Mouse (Mus musculus) T-cell, adult 2 months (primary cell): ENCODE measurements around the gene Ubr2.

Experiments
- DNase-seq: peaks from one replicate; pipeline ENCODE4 v3.0.0; 2022; ENCODE audit warnings: low spot score

The Ubr2 gene

DNA sequence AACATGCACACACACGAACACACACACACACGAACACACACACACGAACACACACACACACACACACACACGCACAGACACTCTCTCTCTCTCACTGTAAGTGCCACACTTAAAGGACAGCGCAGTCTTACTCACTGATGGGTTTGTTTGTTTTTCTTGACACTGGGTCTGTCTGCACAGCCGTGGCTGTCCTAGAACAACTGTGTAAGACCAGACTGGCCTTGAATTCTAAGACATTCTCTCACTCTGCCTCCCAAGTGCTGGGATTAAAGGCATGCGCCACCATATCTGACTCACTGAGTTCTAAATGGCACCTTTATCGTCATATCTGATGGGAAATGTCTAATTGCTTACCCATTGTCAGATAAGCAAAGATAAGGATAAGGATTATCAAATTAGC, 7.1 kb downstream of the Ubr2 start:
- DNase-seq, result no peak

DNA sequence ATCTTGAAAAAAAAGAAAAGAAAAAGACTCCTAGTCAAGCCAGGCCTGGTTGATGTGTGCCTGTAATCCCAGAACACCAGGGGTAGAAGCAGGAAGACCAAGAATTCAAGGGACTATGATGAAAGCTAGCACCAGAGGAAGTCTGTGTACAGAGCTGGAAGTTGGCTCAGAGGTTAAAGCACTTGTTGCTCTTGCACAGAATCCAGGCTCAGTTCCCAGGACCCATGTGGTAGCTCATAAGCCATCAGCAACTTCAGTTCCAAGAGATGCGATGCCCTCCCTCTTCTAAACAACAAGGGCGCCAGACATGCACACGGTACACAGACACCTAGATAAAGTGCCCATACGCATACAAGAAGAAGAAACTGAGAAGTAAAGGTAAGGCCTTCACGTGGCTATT, 8.0 kb downstream of the Ubr2 start:
- no peak for DNase-seq

DNA sequence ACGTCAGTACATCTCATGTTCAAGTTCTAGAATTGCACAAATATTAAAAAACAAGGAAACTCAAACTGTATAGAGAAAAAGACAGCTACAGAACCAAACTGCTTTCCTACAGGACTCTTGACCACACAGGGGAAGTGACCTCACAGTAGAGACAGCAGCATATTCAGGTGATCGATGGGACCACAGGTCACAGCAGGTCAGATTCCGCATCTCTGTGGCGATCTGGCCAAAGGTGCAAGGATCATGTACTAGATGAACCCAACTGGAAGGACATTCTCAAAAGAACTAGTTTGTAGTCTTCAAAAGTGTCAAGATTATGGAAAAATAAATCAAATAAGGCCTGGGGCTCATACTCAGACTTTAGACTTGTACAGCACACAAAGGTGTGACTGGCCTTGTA, 11.5 kb downstream of the Ubr2 start:
- no peak for DNase-seq

DNA sequence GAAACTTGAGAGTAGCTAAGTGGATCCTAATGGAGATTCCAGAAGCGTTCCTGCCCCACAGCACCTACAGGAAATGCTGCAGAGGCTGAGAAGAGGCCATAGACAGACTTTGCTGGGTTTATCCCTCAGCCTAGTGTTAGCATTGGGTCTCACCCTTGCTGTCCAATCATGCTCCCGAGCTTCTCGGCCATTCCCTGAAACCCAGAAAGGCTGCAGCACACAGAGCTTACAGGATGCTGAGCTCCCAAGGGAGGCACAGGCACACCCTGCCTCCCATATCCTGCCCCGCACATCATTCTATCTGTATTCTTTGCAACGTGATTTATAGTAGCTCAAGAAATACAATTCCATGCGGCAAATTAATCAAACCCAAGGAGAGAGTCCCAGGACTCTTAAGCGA, 13.9 kb downstream of the Ubr2 start:
- no peak for DNase-seq

DNA sequence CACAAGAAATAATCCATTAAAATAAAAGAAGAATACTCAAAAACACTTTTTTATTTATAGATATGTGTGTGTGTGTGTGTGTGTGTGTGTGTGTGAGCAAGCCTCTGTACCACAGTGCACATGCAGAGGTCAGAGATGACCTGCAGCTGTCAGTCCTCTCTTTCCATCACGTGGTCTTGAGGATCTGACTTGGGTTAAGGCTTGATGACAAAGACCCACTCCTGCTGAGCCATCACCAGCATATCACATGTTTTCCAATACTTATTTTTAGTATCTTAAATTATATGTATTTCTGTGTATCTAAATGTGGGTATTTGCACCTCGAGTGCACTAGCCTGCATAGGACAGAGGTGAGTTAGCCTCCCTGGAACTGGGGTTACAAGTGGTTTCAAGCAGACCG, 14.7 kb downstream of the Ubr2 start:
- DNase-seq, result no peak

DNA sequence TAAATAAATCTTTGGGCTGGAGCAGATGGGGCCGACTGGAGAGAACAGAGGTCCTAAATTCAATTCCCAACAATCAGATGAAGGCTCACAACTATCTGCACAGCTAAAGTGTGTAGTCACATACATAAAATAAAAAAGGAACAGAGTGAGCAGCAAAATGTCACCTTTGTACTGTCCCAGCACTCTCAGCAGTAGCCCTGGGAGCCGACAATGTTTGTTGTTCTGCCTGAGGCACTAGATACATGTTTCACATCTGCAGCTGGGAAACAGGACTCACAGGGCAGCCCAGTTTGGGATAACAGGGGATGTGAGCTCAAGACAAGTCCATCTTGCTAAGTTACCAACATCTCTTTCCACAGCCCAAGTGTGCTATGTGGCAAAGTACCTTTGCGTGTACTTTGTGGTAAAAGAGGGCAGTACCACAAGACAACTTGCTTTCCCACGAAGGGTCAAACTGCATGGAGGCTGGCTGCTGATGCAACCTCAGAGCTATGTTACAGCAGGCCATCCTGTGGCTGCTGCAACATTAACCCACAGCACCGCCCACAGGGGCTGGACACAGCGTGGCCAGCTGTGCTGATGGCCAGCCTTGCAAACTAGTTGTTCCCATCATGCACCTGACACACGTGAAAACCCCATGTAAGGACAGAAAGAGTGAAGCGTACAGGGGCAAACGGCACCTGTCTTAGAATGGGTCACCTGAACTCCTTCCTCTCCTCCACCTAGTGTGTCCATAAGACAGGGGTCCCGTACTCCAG, 15.5 kb downstream of the Ubr2 start:
- DNase-seq, result no peak

DNA sequence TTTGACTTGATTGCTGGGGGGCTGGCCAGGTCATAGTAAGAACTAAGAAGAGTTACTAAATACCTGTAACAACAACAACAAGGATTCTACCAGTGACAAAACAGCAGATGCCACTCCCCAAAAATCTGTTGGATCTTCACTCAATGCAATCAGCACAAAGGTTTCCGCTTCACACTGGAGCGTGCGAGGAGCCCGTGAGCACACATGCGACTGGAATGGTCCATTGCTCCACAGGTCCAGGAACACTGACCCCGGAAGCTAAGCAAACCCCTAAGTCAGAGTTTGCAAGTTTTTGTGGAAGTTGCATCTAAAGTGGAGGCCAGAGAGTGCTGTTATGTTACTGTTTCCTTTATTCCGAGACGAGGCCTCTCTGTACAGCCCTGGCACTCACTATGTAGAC, 16.7 kb downstream of the Ubr2 start:
- DNase-seq, result no peak

DNA sequence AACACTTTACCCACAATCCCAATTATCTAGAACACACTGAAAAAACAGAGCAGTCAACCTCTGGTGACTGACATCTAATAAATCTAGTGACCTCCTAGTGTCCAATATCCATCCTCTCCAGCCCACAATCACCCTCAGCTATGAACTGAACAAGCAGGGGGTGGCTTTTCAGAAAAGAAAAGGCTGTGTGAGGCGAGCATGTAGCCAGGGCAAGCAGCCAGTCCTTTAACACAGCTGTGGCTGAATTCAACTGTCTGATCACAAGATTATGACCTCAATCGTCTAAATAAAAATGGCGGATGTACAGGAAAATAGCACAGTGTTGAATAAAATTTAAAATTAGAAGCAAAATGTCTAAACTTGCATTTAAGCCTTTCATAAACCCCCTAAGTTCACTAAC, 22.7 kb downstream of the Ubr2 start:
- DNase-seq, result no peak

DNA sequence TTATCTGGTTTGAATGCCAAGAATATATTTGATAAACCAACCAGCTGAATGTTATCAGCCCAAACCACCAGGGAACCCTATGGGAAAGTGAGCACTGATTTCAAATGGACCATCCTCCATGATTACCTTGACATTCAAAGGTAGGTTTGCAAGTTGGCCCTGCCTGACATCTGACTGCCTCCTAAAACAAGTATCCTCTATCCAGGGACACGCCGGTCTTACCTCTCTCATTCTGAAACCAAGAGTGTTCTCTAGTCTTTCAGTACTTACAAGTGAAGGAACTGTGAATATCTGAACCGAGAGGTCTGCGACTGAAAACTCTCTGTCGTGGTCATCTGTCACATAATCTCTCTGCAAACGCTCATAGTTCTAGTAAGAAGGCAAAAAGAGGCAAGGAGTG, 30.3 kb downstream of the Ubr2 start:
- no peak for DNase-seq

DNA sequence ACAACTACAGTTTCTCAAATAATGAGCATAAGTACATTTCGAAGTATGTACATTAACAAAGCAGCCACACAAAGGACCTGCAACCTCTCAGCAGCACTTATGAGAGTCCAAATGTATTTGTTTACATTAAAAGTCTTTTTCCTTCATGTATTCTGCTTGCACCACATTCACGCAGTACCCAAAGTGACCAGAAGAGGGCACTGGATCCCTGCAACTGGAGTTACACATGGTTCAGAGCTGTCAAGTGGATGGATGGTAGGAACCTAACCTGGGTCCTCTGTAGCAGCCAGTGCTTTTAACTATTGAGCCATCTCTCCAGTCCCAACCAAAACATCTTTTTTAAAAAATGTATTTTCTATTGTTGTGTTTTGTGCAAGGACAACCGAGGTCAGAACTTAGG, 35.2 kb downstream of the Ubr2 start:
- peak; percentile 56 for DNase-seq

DNA sequence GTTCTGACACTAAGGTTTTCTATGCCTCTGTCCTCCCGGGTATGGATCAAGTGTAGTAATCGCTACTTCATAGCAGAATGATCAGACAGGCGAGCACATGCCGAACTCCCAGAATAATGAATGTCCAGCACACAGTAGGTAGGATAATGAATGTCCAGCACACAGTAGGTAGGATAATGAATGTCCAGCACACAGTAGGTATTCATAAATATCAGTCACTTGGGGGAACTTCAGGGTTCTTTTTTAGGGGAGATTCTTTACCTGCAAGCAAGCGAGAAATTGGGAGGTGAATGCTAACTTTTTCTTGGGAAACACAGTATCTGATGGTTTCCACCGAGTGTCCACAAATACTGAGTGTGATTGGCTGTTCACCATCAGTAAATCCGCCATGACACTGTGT, 37.8 kb downstream of the Ubr2 start:
- DNase-seq, result no peak

DNA sequence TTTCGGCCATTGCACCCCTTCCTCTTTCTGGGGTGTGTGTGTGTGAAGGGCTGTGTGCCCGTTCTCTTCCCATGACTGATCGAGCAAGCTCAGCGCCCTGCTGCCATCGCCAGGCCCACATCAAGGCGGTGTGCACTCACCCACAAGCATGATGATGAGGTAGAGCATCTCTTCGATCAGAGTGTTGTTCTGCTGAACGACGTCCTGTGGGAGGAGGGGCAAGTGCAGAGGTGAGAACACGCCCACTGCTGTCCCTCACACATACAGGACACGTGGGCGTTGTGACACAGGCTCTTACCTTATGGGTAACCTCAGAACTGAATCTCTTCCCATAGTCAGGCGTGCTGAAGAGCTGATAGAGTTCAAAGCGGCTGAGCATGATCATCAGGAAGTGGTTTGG, 43.5 kb downstream of the Ubr2 start:
- peak; percentile 77 for DNase-seq

DNA sequence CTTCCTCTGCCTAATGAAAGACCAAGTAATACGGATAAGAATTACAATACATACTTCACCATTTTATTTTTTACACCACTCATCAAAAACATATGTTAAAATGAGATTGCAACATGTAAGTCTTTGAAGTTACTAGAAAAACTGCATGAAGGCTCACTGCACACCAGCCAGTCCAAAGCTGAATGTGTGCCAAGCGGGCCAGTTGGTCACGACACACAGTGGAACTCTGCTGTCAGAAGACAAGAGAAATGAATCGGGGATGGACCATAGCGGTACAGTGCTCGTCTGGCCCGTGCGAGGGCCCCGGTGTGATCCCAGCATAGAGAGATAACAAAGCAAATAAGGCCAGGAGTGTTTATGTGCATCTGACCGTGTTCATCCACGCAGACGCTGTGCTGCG, 47.2 kb downstream of the Ubr2 start:
- DNase-seq, result no peak

DNA sequence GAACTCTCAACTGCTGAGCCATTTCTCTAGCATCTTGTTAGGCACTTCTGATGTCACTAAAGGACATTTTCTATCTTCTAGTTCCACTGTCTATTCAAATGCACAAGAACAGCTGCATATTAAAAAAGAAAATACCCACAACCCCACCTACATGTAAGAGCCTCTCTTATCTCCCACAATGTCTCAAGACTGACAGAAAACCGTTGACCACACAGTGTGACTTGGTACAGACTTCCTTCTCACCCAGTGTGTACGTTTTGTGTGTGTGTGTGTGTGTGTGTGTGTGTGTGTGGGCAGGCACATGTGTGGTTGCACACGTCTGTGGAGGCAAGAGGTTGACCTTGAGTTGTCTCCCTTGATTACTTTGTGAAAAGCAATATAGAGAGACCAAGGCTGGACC, 48.2 kb downstream of the Ubr2 start:
- DNase-seq, result no peak

DNA sequence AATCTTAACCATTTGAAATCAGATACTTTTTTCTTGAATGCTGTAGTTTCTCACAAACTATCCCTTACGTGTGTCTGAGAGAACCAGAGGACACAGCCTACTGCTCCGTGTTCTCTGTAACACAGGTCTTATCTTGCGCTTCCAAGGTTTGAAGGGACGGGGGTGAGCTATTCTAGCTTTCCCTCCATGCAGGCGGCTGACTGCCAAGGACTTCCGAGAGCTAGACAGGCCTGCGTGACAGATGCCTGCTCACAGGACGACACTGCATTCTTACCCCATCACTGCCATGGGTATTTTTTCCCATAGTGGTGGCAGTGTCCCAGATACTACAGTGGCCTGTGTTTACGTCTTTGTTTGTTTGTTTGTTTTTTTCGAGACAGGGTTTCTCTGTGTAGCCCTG, 50.1 kb downstream of the Ubr2 start:
- DNase-seq, result no peak

DNA sequence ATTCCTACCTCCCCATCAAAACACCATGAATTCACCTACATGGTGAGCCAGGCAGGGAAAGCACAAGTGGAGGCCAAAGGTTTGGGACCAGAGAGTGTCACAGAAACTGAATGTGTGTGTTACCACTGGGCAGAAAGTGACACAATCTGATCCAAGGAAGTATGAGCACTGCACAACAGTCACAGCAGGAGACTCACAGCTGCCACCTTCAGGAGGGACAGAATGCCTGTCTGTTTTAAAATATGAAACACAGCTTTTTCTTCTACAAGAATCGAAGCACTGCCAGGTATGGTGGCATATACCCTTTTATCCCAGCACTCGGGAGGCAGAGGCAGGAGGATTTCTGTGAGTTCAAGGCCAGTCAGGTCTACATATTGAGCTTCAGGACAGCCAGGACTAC, 52.3 kb downstream of the Ubr2 start:
- no peak for DNase-seq

DNA sequence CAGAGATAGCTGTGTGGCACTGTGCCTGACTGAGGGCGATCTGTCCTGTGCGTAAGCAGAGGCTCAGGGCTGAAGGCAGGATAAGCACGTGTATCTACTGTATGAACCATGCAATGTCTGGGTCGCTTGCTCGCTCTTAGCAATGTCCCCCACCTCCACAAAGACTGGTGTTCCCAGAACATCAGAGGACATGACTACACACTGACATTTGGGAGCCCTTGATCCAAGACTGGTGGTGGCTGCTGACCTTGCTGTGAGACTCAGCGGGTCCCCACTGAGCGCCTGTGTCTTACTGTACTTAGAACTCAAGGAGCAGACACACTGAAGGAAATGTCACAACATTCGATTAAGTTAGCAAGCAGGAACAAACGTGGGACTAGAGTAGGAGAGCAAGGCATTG, 64.1 kb downstream of the Ubr2 start:
- no peak for DNase-seq

DNA sequence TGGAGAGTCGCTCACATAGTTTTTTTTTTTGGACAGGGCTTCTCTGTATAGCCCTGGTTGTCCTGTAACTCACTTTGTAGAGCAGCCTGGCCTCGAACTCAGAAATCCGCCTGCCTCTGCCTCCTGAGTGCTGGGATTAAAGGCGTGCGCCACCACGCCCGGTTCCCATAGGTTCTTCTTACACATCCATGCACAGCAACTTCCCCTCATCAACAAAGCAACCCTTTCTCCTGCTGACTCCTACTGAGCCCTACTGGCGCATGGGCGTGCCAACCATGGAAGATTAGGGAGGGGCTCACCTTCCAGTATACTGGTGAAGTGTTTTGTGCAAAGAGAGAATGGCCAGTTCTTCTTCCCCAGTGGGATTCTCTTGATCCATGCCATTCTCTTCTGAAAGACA, 67.9 kb downstream of the Ubr2 start:
- DNase-seq, result no peak

DNA sequence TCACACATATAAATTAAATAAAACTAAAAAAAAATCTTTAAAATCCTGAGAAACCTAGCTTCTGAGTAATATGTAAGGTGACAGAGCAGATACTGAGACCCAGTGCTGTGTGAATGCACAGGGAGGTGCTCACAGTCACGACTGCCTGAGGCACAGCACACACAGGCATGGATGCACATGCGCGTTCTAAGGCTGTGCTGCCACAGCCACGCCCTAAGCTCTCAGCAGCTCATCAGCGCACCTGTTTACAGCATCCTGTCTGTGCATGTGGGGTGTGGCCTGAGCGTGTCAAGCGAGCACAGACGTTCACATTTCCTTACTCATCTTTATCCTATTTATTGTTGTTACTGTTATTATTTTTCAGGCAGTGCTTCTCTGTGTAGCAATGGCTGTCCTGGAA, 69.9 kb downstream of the Ubr2 start:
- DNase-seq, result no peak

DNA sequence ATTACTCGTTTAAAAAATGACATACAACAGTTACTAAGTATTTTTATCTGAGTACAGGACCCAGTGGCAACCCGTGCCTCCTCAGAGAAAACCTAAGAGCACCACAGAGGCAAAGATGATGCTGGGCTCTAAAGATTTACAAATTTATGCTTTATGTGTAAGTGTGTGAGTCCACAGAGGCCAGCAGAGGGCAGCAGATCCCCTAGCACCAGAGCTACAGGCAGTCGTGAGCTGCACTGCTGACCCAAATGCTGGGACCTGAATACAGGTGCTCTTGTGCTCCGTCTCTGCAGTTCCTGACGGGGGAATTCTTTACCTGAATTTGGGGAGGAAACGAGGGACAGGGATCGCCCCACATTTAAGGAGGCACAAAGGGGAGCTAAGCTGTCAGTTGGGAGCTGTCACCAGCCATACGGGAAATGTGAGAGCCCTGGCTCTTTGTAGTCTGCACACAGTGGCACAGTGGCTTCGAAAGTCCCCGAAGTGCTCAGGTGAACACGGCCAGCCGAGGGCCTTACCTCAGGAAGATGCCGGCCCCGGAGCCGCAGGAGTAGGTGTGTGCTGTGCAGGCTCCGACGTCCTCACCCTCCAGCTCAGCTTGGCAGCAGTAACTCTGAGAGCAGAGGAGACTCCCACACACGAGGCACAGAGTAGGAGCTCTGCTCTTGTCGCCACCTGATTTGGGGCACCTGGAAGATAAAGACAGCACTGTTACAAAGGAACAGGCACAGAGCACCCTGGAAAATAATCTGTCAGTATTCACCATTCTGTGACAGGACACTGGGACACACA, 76.6 kb downstream of the Ubr2 start:
- DNase-seq, result peak; percentile 31

DNA sequence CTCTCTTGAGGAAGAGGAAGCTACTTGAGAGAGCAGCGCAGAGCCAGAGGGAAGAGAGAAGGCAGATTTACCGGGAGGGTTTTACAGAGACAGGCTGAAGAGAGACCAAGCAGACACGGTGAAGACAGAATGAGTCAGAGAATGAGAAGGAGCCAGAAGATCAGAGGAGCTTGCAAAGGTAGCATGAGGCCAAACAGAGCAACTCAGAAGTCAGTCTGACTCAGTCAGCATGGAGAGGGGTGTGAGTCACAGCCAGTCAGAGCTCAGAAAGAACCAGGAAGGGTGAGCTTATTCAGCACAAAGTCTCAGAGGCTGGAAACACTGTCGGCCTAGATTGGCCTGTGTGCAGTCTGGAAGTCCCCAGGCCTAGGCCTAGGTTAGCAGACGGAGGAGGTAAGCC, 77.4 kb downstream of the Ubr2 start:
- DNase-seq, result no peak

DNA sequence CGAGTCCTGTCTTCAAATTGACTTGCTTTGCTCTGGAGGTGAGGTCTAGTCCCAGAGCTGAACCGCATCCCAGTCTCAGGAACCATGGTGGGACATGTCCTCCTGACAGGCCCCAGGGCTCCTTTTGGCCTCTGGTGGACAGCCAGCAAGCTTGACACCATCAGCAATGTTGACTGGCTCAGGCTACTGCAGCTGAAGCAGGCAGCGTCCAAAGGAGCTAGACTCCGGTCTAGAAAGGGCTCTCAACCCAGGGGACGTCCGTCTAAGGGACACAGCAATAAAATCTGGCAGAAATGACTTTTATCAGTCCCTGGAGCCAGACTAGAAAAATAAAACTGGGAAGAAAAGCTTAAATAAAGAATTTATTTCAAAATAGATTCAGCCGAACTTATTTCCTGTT, 80.5 kb downstream of the Ubr2 start:
- DNase-seq, result no peak

DNA sequence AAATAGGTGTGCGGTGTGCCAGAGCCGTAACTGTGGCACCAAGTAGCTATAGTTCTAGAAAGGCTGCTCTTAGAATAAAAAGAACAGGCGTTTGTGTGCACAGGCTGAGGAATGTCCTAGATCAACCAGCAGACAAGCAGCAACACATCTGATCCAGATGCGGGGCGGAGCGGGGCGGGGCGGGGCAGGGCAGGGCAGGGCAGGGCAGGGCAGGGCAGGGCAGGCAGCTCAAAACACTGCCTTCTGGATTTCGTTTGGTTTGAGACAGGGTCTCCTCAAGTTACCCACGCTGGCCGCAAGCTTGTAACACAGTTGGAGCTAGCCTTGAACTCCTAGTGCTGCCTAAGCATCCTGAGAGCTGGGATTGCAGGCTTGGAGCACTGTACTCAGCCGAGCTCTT, 81.1 kb downstream of the Ubr2 start:
- DNase-seq, result no peak

DNA sequence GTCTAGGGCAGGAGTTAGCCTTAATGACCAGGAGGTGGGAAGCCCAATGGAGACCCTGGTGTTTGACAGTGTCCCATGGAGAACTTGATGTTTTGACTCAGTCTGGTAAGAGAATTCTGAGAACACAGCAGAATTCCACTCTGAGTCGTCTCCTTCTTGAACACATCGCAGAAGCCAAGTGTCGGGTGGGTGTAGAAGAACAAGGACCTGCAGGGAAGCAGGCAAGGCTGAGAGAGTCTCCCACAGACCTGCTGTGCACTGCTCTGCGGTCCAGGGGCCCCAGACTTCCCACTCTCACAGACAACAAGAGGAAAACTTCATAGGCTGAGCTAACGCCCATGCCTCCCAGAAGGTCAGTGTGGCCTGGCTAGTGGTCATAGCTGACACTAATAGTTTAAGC, 82.6 kb downstream of the Ubr2 start:
- DNase-seq, result no peak
